Mouse (Mus musculus) urinary bladder, postnatal 4 days (tissue): ENCODE results near the gene Ccnj.
A peak's percentile ranks its signal among the peaks of the same experiment; 100 is the strongest.

Source experiments
- DNase-seq, 2 experiments: peaks; one replicate each; pipeline ENCODE4 v3.0.0; 2021 to 2022; ENCODE audit warnings: low spot score in 2 of 2

The Ccnj gene

GRCm38 (mm10) chr19:40830703-40831415 lies at the start of gene Ccnj:
Gene Ccnj, plus strand, starts transcription at chr19:40831279.
- DNase-seq, result peak; percentile 89 to 91

- DNase-seq, result no peak
Observed at GRCm38 (mm10) chr19:40788004-40788714, 42.9 kb upstream of the Ccnj start.

- DNase-seq, result no peak
Observed at GRCm38 (mm10) chr19:40788715-40789084, 42.4 kb upstream of the Ccnj start.

- no peak for DNase-seq
Observed at GRCm38 (mm10) chr19:40805176-40805737, 25.8 kb upstream of the Ccnj start.

- no peak for DNase-seq
Observed at GRCm38 (mm10) chr19:40809858-40810257, 21.2 kb upstream of the Ccnj start.

GRCm38 (mm10) chr19:40811840-40812239 lies 19.2 kb upstream of the Ccnj start:
- DNase-seq, result no peak

GRCm38 (mm10) chr19:40812778-40813177 lies 18.3 kb upstream of the Ccnj start:
- no peak for DNase-seq

GRCm38 (mm10) chr19:40813385-40813784 lies 17.7 kb upstream of the Ccnj start:
- no peak for DNase-seq

- DNase-seq, result no peak
Observed at GRCm38 (mm10) chr19:40815645-40816183, 15.4 kb upstream of the Ccnj start.

GRCm38 (mm10) chr19:40817901-40818532 lies 13.1 kb upstream of the Ccnj start:
- no peak for DNase-seq

GRCm38 (mm10) chr19:40818764-40819163 lies 12.3 kb upstream of the Ccnj start:
- no peak for DNase-seq

GRCm38 (mm10) chr19:40821306-40821825 lies 9.7 kb upstream of the Ccnj start:
- DNase-seq, result no peak

GRCm38 (mm10) chr19:40825636-40826035 lies 5.4 kb upstream of the Ccnj start:
- no peak for DNase-seq

- DNase-seq, result no peak
Observed at GRCm38 (mm10) chr19:40826735-40827134, 4.3 kb upstream of the Ccnj start.

GRCm38 (mm10) chr19:40830198-40830597 lies 881 bp upstream of the Ccnj start:
- no peak for DNase-seq

GRCm38 (mm10) chr19:40831416-40832201 lies 530 bp downstream of the Ccnj start:
- DNase-seq, result peak; percentile 30 to 63

GRCm38 (mm10) chr19:40832361-40832760 lies 1.3 kb downstream of the Ccnj start:
- no peak for DNase-seq

GRCm38 (mm10) chr19:40834436-40834835 lies 3.4 kb downstream of the Ccnj start:
- DNase-seq, result no peak

GRCm38 (mm10) chr19:40838205-40838604 lies 7.1 kb downstream of the Ccnj start:
- DNase-seq, result no peak

GRCm38 (mm10) chr19:40840303-40840702 lies 9.2 kb downstream of the Ccnj start:
- no peak for DNase-seq

- DNase-seq, result no peak
Observed at GRCm38 (mm10) chr19:40841083-40841482, 10.0 kb downstream of the Ccnj start.
